Mouse (Mus musculus): ENCODE measurements around the gene Cnksr3. TPM values are rescaled to one million over a fixed set of nuclear protein-coding genes. Genes with fewer than 3 reads are reported as not detected.
A peak's percentile ranks its signal among the peaks of the same experiment; 100 is the strongest.

Gene Cnksr3
- total and polyA plus RNA-seq, 2 experiments from 2014 or later, result 2.0 to 3.5 TPM

- no peak for ATAC-seq
- WGBS, result 84% methylated on average over 1 of the region's 1 CpGs
- H3K36me3 ChIP-seq (ENCODE audit: insufficient read depth), result no peaks in the 10 kb centered on the region
- no peaks in the 10 kb centered on the region for H3K27me3 ChIP-seq (ENCODE audit: insufficient read depth, low read length)
- no peak overlapping the region for H3K9ac ChIP-seq
- H3K27ac ChIP-seq (ENCODE audit: low read depth, low read length), result no peak overlapping the region
- no peaks in the 10 kb centered on the region for H3K9me3 ChIP-seq (ENCODE audit: low read length)
- H3K4me2 ChIP-seq (ENCODE audit: low read depth), result no peak overlapping the region
- no peak overlapping the region for H3K4me3 ChIP-seq (ENCODE audit: low read depth, low read length)
- DNase-seq, result no peak
- H3K4me1 ChIP-seq (ENCODE audit: insufficient read depth), result no peaks in the 10 kb centered on the region
- no peak for TF ChIP-seq CTCF (IDR thresholded peaks at IDR 0.05; ENCODE audit: low read depth)
Measured at GRCm38 (mm10) chr10:7173098-7173497, 38.9 kb downstream of the Cnksr3 start.

- H3K36me3 ChIP-seq (ENCODE audit: insufficient read depth), result no peaks in the 10 kb centered on the region
- no peak overlapping the region for H3K27ac ChIP-seq (ENCODE audit: low read depth, low read length)
- H3K4me2 ChIP-seq (ENCODE audit: low read depth), result no peak overlapping the region
- H3K27me3 ChIP-seq (ENCODE audit: insufficient read depth, low read length), result no peaks in the 10 kb centered on the region
- ATAC-seq (no peak), DNase-seq (no peak)
- H3K9me3 ChIP-seq (ENCODE audit: low read length), result no peaks in the 10 kb centered on the region
- no peak overlapping the region for H3K4me3 ChIP-seq (ENCODE audit: low read depth, low read length)
- 97% methylated on average over 3 of the region's 3 CpGs for WGBS
- no peak overlapping the region for H3K9ac ChIP-seq
- no peaks in the 10 kb centered on the region for H3K4me1 ChIP-seq (ENCODE audit: insufficient read depth)
- TF ChIP-seq CTCF (IDR thresholded peaks at IDR 0.05; ENCODE audit: low read depth), result no peak
Measured at GRCm38 (mm10) chr10:7170434-7170833, 41.6 kb downstream of the Cnksr3 start.

- ATAC-seq (no peak), DNase-seq (no peak)
- TF ChIP-seq CTCF (IDR thresholded peaks at IDR 0.05; ENCODE audit: low read depth), result no peak
- Histone ChIP-seq H3K4me1 (ENCODE audit: insufficient read depth) (peaks cover 13% of the 10 kb centered on the region), H3K9ac (no peak overlapping the region), H3K27ac (ENCODE audit: low read depth, low read length) (no peak overlapping the region), H3K27me3 (ENCODE audit: insufficient read depth, low read length) (no peaks in the 10 kb centered on the region), H3K4me2 (ENCODE audit: low read depth) (no peak overlapping the region), H3K4me3 (ENCODE audit: low read depth, low read length) (no peak overlapping the region), H3K9me3 (ENCODE audit: low read length) (no peaks in the 10 kb centered on the region), H3K36me3 (ENCODE audit: insufficient read depth) (no peaks in the 10 kb centered on the region)
- WGBS, result 27% methylated on average over 12 of the region's 12 CpGs
Measured at GRCm38 (mm10) chr10:7163031-7163430, 49.0 kb downstream of the Cnksr3 start.

GRCm38 (mm10) chr10:7159061-7159511, 53.0 kb downstream of the Cnksr3 start:
- H3K9ac ChIP-seq, result peak overlapping the region; percentile 26

GRCm38 (mm10) chr10:7158285-7159060, 53.6 kb downstream of the Cnksr3 start:
- H3K27me3 ChIP-seq (ENCODE audit: insufficient read depth, low read length), result no peaks in the 10 kb centered on the region
- DNase-seq (peak; percentile 64), ATAC-seq (peak; percentile 55)
- peak overlapping the region; percentile 45 for H3K4me2 ChIP-seq (ENCODE audit: low read depth)
- peaks cover 14% of the 10 kb centered on the region for H3K4me1 ChIP-seq (ENCODE audit: insufficient read depth)
- H3K27ac ChIP-seq (ENCODE audit: low read depth, low read length), result peak overlapping the region; percentile 42
- H3K36me3 ChIP-seq (ENCODE audit: insufficient read depth), result no peaks in the 10 kb centered on the region
- peak overlapping the region; percentile 17 for H3K4me3 ChIP-seq (ENCODE audit: low read depth, low read length)
- no peaks in the 10 kb centered on the region for H3K9me3 ChIP-seq (ENCODE audit: low read length)
- H3K9ac ChIP-seq, result peak overlapping the region; percentile 26
- no peak for TF ChIP-seq CTCF (IDR thresholded peaks at IDR 0.05; ENCODE audit: low read depth)
- WGBS, result 17% methylated on average over 15 of the region's 15 CpGs

More at GRCm38 (mm10) chr10:7159061-7159511, 53.0 kb downstream of the Cnksr3 start:
- Histone ChIP-seq H3K27me3 (ENCODE audit: insufficient read depth, low read length) (no peaks in the 10 kb centered on the region), H3K27ac (ENCODE audit: low read depth, low read length) (0 out of 2 replicates have a peak overlapping the region, but pooled peaks have one; percentile 5), H3K4me1 (ENCODE audit: insufficient read depth) (peaks cover 14% of the 10 kb centered on the region), H3K4me2 (ENCODE audit: low read depth) (peak overlapping the region; percentile 45), H3K4me3 (ENCODE audit: low read depth, low read length) (peak overlapping the region; percentile 17; the same call in 1 of the 2 replicates), H3K36me3 (ENCODE audit: insufficient read depth) (no peaks in the 10 kb centered on the region), H3K9me3 (ENCODE audit: low read length) (no peaks in the 10 kb centered on the region)
- ATAC-seq (peak; percentile 75), DNase-seq (peak; percentile 71)
- 21% methylated on average over 7 of the region's 7 CpGs for WGBS
- TF ChIP-seq CTCF (IDR thresholded peaks at IDR 0.05; ENCODE audit: low read depth), result no peak

GRCm38 (mm10) chr10:7154877-7155276, 57.2 kb downstream of the Cnksr3 start:
- no peak for ATAC-seq
- no peak overlapping the region for H3K4me3 ChIP-seq (ENCODE audit: low read depth, low read length)
- peaks cover 14% of the 10 kb centered on the region for H3K4me1 ChIP-seq (ENCODE audit: insufficient read depth)
- no peaks in the 10 kb centered on the region for H3K27me3 ChIP-seq (ENCODE audit: insufficient read depth, low read length)
- no peak overlapping the region for H3K9ac ChIP-seq
- no peaks in the 10 kb centered on the region for H3K9me3 ChIP-seq (ENCODE audit: low read length)
- no peak for DNase-seq
- no peak overlapping the region for H3K4me2 ChIP-seq (ENCODE audit: low read depth)
- no peak for TF ChIP-seq CTCF (IDR thresholded peaks at IDR 0.05; ENCODE audit: low read depth)
- no peaks in the 10 kb centered on the region for H3K36me3 ChIP-seq (ENCODE audit: insufficient read depth)
- 97% methylated on average over 5 of the region's 5 CpGs for WGBS
- H3K27ac ChIP-seq (ENCODE audit: low read depth, low read length), result no peak overlapping the region

GRCm38 (mm10) chr10:7152926-7153325, 59.1 kb downstream of the Cnksr3 start:
- TF ChIP-seq CTCF (IDR thresholded peaks at IDR 0.05; ENCODE audit: low read depth), result no peak
- H3K9me3 ChIP-seq (ENCODE audit: low read length), result no peaks in the 10 kb centered on the region
- 90% methylated on average over 4 of the region's 4 CpGs for WGBS
- H3K27me3 ChIP-seq (ENCODE audit: insufficient read depth, low read length), result no peaks in the 10 kb centered on the region
- no peak overlapping the region for H3K27ac ChIP-seq (ENCODE audit: low read depth, low read length)
- ATAC-seq (no peak), DNase-seq (no peak)
- no peaks in the 10 kb centered on the region for H3K4me1 ChIP-seq (ENCODE audit: insufficient read depth)
- H3K4me3 ChIP-seq (ENCODE audit: low read depth, low read length), result no peak overlapping the region
- no peak overlapping the region for H3K4me2 ChIP-seq (ENCODE audit: low read depth)
- H3K36me3 ChIP-seq (ENCODE audit: insufficient read depth), result no peaks in the 10 kb centered on the region
- H3K9ac ChIP-seq, result no peak overlapping the region

All from forebrain, postnatal 0 days (tissue).